Comparison of ENCODE assay signal across 7 mouse cellular contexts in genomic region chr6:117880394-117880838, GRCm38 (mm10). TPM values are rescaled to one million over a fixed set of nuclear protein-coding genes. Genes with fewer than 3 reads are reported as not detected.
A peak's percentile ranks its signal among the peaks of the same experiment; 100 is the strongest.
DNase-seq lines count a peak whose midpoint lies in the region; ATAC-seq lines count a peak whose summit lies in the region.

No protein-coding gene starts in this region.

- no peaks in the 10 kb centered on the region for H3K9me3 ChIP-seq in limb, embryonic 12.5 days
- no peaks in the 10 kb centered on the region for H3K9me3 ChIP-seq in stomach, embryonic 16.5 days (replicated peaks; ENCODE audit: control insufficient read depth, low read length)

- DNase-seq in retina, adult 2 months (ENCODE audit: low read depth, low spot score): peak; percentile 13
- no peak for DNase-seq in retina, embryonic 14.5 days (ENCODE audit: low spot score)
- peak; percentile 25 for DNase-seq in fibroblast of lung, adult 2 months (ENCODE audit: low read depth)
- no peak for DNase-seq in right cerebral cortex, adult 2 months (ENCODE audit: low spot score in 2 of 2)
- no peak for DNase-seq in layer of hippocampus, adult 8-10 months (ENCODE audit: low spot score in 2 of 2)

- H3K36me3 ChIP-seq in limb, embryonic 12.5 days: no peaks in the 10 kb centered on the region
- H3K36me3 ChIP-seq in stomach, embryonic 16.5 days (ENCODE audit: control insufficient read depth, insufficient read depth, low read length): no peaks in the 10 kb centered on the region

- peak overlapping the region; percentile 49 for H3K4me3 ChIP-seq in limb, embryonic 12.5 days (replicated peaks)
- H3K4me3 ChIP-seq in stomach, embryonic 16.5 days (replicated peaks; ENCODE audit: low read length): peak overlapping the region; percentile 64

- peak overlapping the region; percentile 61 for H3K4me2 ChIP-seq in limb, embryonic 12.5 days
- peak overlapping the region; percentile 66 for H3K4me2 ChIP-seq in stomach, embryonic 16.5 days (ENCODE audit: low read depth, low read length)

- no peaks in the 10 kb centered on the region for H3K27me3 ChIP-seq in limb, embryonic 12.5 days
- no peaks in the 10 kb centered on the region for H3K27me3 ChIP-seq in stomach, embryonic 16.5 days (ENCODE audit: control insufficient read depth, insufficient read depth, low read length)

- ATAC-seq in limb, embryonic 12.5 days (ENCODE audit: insufficient number of reproducible peaks, insufficient read depth, low FRiP score, low TSS enrichment, low read depth): no peak
- no peak for ATAC-seq in stomach, embryonic 16.5 days (ENCODE audit: insufficient read depth, low FRiP score)

- peak overlapping the region; percentile 96 for H3K27ac ChIP-seq in limb, embryonic 12.5 days
- H3K27ac ChIP-seq in stomach, embryonic 16.5 days (ENCODE audit: low read length): peak overlapping the region; percentile 100

- 53% methylated on average over 3 of the region's 3 CpGs for WGBS in limb, embryonic 12.5 days
- 29% methylated on average over 3 of the region's 3 CpGs for WGBS in stomach, embryonic 16.5 days

- peaks cover 5% of the 10 kb centered on the region; the same call in 1 of the 2 replicates for H3K4me1 ChIP-seq in limb, embryonic 12.5 days (replicated peaks)
- H3K4me1 ChIP-seq in stomach, embryonic 16.5 days (ENCODE audit: control insufficient read depth, insufficient read depth, low read length): peaks cover 9% of the 10 kb centered on the region; the same call in 1 of the 2 replicates

- H3K9ac ChIP-seq in limb, embryonic 12.5 days (replicated peaks): peak overlapping the region; percentile 59; the same call in 1 of the 2 replicates
- peak overlapping the region; percentile 37 for H3K9ac ChIP-seq in stomach, embryonic 16.5 days (ENCODE audit: low read length)

RNA-seq across cellular contexts. Expression of gene Zfp239, which starts 18.5 kb away (rescaled TPM):
- 15.8 and 16.1 TPM in 2 replicates for polyA plus RNA-seq in limb, embryonic 12.5 days (2016; fragmentation: Nextera tagmentation; extraction: Ambion mirVana)
- 4.8 and 6.0 TPM in 2 replicates for polyA plus RNA-seq in stomach, embryonic 16.5 days (2015; fragmentation: Nextera tagmentation; extraction: Ambion mirVana)
- total RNA-seq in layer of hippocampus, adult 8-10 months (2022): 10 to 100 TPM; 32.3 to 45.5 (median 38.4) TPM

RNA-seq across cellular contexts. Expression of gene Hnrnpf, which starts 19.7 kb away (rescaled TPM):
- polyA plus RNA-seq in limb, embryonic 12.5 days (2016; fragmentation: Nextera tagmentation; extraction: Ambion mirVana): 726 and 742 TPM in 2 replicates
- polyA plus RNA-seq in stomach, embryonic 16.5 days (2015; fragmentation: Nextera tagmentation; extraction: Ambion mirVana): 688 and 741 TPM in 2 replicates
- total RNA-seq in layer of hippocampus, adult 8-10 months (2022): 100 to 1,000 TPM; 119 to 160 (median 148) TPM

RNA-seq across cellular contexts. Expression of gene Zfp637, which starts 39.4 kb away (rescaled TPM):
- 169 and 187 TPM in 2 replicates for polyA plus RNA-seq in limb, embryonic 12.5 days (2016; fragmentation: Nextera tagmentation; extraction: Ambion mirVana)
- polyA plus RNA-seq in stomach, embryonic 16.5 days (2015; fragmentation: Nextera tagmentation; extraction: Ambion mirVana): 86.2 and 92.3 TPM in 2 replicates
- total RNA-seq in layer of hippocampus, adult 8-10 months (2022): 10 to 100 TPM; 48.0 to 51.4 (median 50.4) TPM

RNA-seq across cellular contexts. Expression of gene Fxyd4, which starts 57.1 kb away (rescaled TPM):
- 2.2 and 3.1 TPM in 2 replicates for polyA plus RNA-seq in limb, embryonic 12.5 days (2016; fragmentation: Nextera tagmentation; extraction: Ambion mirVana)
- 2.4 and 4.2 TPM in 2 replicates for polyA plus RNA-seq in stomach, embryonic 16.5 days (2015; fragmentation: Nextera tagmentation; extraction: Ambion mirVana)
- not detected for total RNA-seq in layer of hippocampus, adult 8-10 months (2022)

Comparison
In these comparisons a context has a peak if more than half of its experiments do, and no peak if none do; other contexts are left out.
1. DNase-seq: peak in retina, adult 2 months (single experiment) and fibroblast of lung, adult 2 months (single experiment); none in retina, embryonic 14.5 days (single experiment), right cerebral cortex, adult 2 months (0 of 2) and layer of hippocampus, adult 8-10 months (0 of 2).